ENCODE assay signal across 8 mouse cellular contexts in the genomic region with DNA sequence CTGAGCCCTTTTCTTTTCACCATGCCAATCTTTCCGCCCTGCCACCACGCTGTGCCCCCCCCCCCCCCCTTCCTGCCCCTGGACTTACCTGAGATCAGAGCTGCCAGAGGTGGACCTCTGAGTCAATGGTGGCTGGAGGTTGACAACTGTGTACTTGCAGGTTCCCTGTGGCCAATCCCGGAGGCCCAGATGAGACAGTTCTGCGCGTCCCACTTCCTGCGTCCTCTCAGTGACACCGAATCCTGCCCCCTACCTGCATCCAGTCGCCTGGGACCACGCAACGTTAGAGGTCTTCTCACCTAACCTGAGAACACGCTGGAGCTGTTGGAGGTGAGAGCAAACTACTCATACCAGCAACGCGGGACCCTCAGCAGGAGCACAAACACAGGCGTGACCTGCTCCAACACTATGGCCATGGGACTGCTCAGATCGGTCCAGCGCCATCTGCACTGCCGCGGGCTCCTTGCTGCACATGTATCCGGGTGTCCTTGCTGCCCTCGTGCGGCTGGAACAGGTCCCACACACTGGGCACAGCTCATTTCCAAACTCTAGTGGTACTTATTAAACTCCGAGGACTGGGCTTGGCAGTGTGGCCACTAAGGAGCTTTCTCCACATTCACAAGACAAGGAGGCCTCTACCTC. TPM values are rescaled to one million over a fixed set of nuclear protein-coding genes. Genes with fewer than 3 reads are reported as not detected.
DNase-seq lines count a peak whose midpoint lies in the region; ATAC-seq and TF ChIP-seq lines count a peak whose summit lies in the region.

A gene (minus strand): TSS at position 465 of the 642 bp plus-strand sequence.

- DNase-seq in T-cell, adult 2 months (ENCODE audit: low spot score), result peak; percentile 19
- peak; percentile 0 for DNase-seq in cerebellum, adult 8-10 months
- peak; percentile 67 for DNase-seq in hindbrain, postnatal 0 days (ENCODE audit: low spot score)
- peak; percentile 10 to 20 for DNase-seq in left cerebral cortex, adult 2 months (ENCODE audit: extremely low spot score in 1 of 2, low spot score in 2 of 2)
- peak; percentile 21 for DNase-seq in lung, postnatal 36 days
- peak; percentile 43 to 56 for DNase-seq in right cerebral cortex, postnatal 10 days (ENCODE audit: low spot score in 2 of 2)

- intact Hi-C loops in left cerebral cortex, adult 2 months (cut with DNase I), result no loop called here

- no peaks in the 10 kb centered on the region for H3K36me3 ChIP-seq in hindbrain, postnatal 0 days (ENCODE audit: insufficient read depth, low read length)

- 35% methylated on average over 22 of the region's 22 CpGs for whole genome bisulfite sequencing in hindbrain, postnatal 0 days

- peak within 1 kb of the TSS; percentile 45 for H3K4me2 ChIP-seq in hindbrain, postnatal 0 days (ENCODE audit: low read depth, low read length)

- peak; percentile 73 for TF ChIP-seq CTCF in hindbrain, postnatal 0 days (IDR thresholded peaks at IDR 0.05; ENCODE audit: low read depth)
- TF ChIP-seq CTCF in left cerebral cortex, adult 2 months (IDR thresholded peaks at IDR 0.05), result peak; percentile 43

- no peaks in the 10 kb centered on the region for H3K9me3 ChIP-seq in hindbrain, postnatal 0 days (ENCODE audit: low read length)

- peak; percentile 72; the same call in 1 of the 2 replicates for ATAC-seq in frontal cortex, adult (ENCODE audit: low TSS enrichment)
- peak; percentile 89 for ATAC-seq in hindbrain, postnatal 0 days
- no peak for ATAC-seq in erythroblast, adult 5-6 weeks (replicated peaks; ENCODE audit: low FRiP score, poor library complexity, severe bottlenecking)

- no peak within 1 kb of the TSS for H3K9ac ChIP-seq in hindbrain, postnatal 0 days (replicated peaks; ENCODE audit: low read length)

- no peak within 1 kb of the TSS for H3K27ac ChIP-seq in hindbrain, postnatal 0 days
- H3K27ac ChIP-seq in left cerebral cortex, adult 2 months, result no peak within 1 kb of the TSS

- H3K4me3 ChIP-seq in hindbrain, postnatal 0 days (ENCODE audit: low read length), result peak within 1 kb of the TSS; percentile 19; the same call in 1 of the 2 replicates
- no peak within 1 kb of the TSS for H3K4me3 ChIP-seq in left cerebral cortex, adult 2 months

- H3K4me1 ChIP-seq in hindbrain, postnatal 0 days (ENCODE audit: insufficient read depth, low read length), result no peaks in the 10 kb centered on the region

- H3K27me3 ChIP-seq in hindbrain, postnatal 0 days (ENCODE audit: insufficient read depth, low read length), result no peaks in the 10 kb centered on the region

RNA-seq across cellular contexts. Expression of the gene that starts here (rescaled TPM):
- 0.11 and 0.16 TPM in 2 replicates for total RNA-seq in hindbrain, postnatal 0 days (2014; rRNA removed)
- polyA plus RNA-seq in hindbrain, postnatal 0 days (2015; fragmentation: Nextera tagmentation; extraction: Ambion mirVana), result 0.41 and 0.52 TPM in 2 replicates
- not detected for total RNA-seq in left cerebral cortex, adult 2 months (2021)
- not detected in 2 replicates for total RNA-seq in erythroblast, adult 5-6 weeks (2015; ENCODE audit: low replicate concordance)
- total RNA-seq in erythroblast, adult 5-6 weeks (2017; ENCODE audit: low replicate concordance), result not detected in 2 replicates

Comparison
In these comparisons a context has a peak if more than half of its experiments do, and no peak if none do; other contexts are left out.
1. Peak in DNase-seq, ATAC-seq, H3K4me3 ChIP-seq and H3K4me2 ChIP-seq in hindbrain, postnatal 0 days; RNA of the gene not detected or under 1 TPM.
2. Peak in DNase-seq in left cerebral cortex, adult 2 months; RNA of the gene not detected or under 1 TPM.
3. DNase-seq: peak in every context shown above with its lines; median percentile 67 in hindbrain, postnatal 0 days; 50 in right cerebral cortex, postnatal 10 days; 21 in lung, postnatal 36 days; 19 in T-cell, adult 2 months; 15 in left cerebral cortex, adult 2 months; 0 in cerebellum, adult 8-10 months.